Mouse (Mus musculus) fibroblast of lung, adult 2 months (primary cell): Measurements from ENCODE around the gene Th.
A peak's percentile ranks its signal among the peaks of the same experiment; 100 is the strongest.

ENCODE experiments used
- DNase-seq: peaks from one replicate; pipeline ENCODE4 v3.0.0-alpha.2; 2011; ENCODE audit warnings: low read depth

The Th gene

DNA sequence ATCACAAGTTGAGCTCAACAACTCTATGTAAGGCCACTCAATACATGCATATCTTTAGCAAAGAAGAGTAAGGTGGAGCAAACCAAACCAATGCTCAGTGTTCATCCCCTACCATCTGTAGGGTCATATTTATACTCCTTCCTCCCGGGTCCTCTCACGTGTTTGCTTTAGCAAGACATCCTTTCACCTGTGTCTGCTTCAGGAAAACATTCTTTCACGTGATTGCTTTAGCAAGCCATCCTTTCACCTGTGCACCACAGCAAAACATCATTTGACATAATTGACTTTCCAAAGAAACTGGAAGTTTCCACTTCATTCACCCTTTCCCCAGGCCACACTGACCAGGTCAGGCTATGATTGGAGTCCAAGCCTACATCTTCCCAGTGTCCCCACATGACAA lies at the start of gene Th:
Gene Th, minus strand, starts transcription at position 101 of the 400 bp plus-strand sequence.
- no peak for DNase-seq

DNA sequence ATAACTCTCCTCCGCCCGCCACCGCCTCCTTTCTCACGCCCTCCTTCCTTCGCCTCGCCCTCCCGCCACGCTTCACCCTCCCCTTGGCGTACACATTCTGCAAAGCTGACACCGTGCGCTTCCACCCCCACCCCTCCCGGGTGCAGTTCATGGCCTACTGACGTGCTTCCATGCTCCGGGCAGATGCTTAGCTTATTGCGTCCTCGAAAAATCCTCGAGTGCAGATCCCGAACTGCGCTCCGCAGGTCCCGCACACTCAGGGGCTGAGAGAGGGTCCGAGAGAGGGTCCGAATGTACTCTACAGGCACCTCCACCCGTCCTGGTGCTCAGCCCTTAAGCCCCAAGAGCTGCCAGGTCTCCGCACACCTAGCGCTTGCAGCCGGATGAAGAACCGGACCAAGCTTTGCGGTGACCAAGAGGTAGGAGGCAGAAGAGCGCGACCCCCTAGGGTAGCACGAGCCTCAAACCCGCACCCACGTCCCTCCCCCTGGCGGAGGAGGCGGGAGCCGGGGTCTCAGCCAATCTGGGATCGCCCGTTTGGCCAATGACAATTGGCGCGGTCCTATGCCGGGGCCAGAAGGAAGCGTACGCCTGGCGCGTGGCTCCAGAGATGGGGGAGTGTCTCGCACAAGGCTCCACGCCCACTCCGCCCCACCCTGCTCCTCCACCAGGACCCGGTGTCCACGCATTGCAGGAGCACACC lies 38.0 kb upstream of the Th start, which contains the start of gene Ascl2:
Gene Ascl2, minus strand, starts transcription at position 456 of the 703 bp plus-strand sequence.
- DNase-seq: no peak

GRCm38 (mm10) chr7:142967884-142968808 lies 37.2 kb upstream of the Th start:
- DNase-seq: peak; percentile 17

- peak; percentile 9 for DNase-seq
These were observed 36.5 kb upstream of the Th start for GRCm38 (mm10) chr7:142967414-142967883.

GRCm38 (mm10) chr7:142959752-142960151 lies 28.8 kb upstream of the Th start:
- DNase-seq: no peak

- DNase-seq: no peak
These were observed 27.9 kb upstream of the Th start for GRCm38 (mm10) chr7:142958817-142959216.

- DNase-seq: no peak
These were observed 25.1 kb upstream of the Th start for GRCm38 (mm10) chr7:142956018-142956417.

DNA sequence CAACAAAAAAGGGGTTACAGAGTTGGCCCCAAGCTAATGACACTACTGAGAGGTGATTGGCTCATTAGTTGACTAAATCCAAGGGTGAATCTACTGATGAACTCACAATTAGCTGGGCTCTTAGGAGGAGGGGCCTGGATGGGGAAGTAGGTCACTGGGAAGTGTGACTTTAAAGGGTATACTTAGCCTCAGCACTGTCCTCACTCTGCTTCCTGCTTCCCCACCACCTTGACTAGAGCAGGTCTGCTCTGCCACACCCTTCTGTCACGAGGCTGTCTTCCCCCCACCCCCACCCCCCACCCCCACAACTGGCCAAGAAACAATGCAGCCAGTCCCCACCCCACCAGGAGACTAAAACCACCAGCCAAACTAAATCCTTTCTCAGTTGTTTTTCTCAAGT lies 18.6 kb upstream of the Th start:
- no peak for DNase-seq

GRCm38 (mm10) chr7:142937631-142938030 lies 6.7 kb upstream of the Th start:
- DNase-seq: no peak

- no peak for DNase-seq
These were observed 4.8 kb upstream of the Th start for GRCm38 (mm10) chr7:142935708-142936107.

- no peak for DNase-seq
These were observed 1.5 kb upstream of the Th start for GRCm38 (mm10) chr7:142932469-142932868.

DNA sequence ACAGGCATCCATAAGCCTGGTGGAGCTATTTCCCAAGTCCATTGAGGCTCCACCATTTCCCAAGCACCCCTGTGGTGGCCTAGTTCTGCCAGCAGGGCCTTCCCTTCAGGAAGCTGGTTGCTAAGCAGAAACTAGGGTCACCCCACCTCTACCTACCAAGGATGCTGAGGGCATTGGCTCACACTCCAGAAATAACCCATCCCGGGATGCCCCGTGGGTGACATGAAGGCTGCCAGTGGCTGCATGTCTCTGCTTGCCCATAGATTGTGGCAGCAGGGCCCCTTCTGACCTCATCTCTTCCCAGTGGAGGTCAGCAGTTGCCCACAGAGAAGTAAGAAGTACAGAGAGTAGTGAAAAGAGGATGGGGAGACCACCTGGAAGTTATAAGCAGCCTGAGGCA lies 1.4 kb downstream of the Th start:
- no peak for DNase-seq

DNA sequence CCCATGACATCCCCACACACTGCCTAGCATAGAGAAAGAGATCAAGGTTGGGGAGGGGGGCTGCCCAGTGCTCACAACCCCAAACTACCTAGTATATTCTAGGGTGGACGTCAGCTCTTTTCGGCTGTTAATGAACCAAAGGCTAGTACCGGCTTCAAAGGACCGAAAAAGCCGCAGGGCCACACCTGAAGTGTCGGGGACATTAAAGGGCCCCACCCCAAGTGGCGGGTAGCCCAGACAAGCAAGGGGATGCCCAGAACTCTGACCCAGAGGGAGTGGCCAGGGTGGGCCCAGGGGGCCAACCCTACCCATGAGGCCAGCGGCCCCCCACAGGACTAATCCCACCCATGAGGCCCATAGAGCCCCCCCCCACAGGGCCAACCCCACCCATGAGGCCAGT lies 3.6 kb downstream of the Th start:
- DNase-seq: no peak

- DNase-seq: peak; percentile 32
These were observed 12.0 kb downstream of the Th start for GRCm38 (mm10) chr7:142918641-142919628.

DNA sequence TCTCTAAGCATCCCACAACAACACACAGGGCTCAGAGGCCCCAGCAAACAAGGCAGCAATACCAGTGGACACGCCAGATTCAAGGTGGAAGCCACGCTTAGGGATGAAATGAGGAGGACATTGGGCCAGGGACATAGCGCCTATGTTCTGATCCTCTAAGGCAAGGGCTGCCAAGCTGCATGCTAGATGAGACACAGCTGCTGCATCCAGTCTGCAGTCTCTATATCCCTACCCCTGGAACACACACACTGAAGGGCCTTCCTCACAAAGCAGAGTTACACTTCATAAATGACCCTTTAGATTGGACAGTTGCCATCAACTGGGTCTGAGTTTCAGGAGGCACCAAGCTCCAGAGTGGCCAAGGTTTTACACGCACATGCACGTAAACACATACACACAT lies 13.3 kb downstream of the Th start:
- no peak for DNase-seq

GRCm38 (mm10) chr7:142916178-142916577 lies 14.8 kb downstream of the Th start:
- no peak for DNase-seq

DNA sequence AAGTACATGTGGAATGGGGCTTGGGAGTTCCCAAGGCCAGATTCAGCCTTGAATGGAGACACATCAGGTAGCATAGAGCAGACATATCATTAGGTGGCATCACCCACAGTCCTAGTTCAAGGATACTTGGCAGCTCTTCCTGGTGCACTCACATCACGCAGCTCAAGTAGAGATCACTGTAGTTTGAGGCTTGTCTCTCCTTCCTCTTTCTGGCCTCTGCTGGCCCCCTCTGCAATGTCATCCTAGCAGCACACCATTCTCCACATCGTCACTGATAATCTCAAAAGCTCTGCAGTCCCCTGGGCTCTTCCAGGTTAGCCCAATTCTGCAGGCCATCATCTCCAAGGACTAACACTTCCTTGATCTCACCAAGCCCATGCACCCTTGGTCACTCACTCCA lies 19.2 kb downstream of the Th start:
- DNase-seq: no peak

- DNase-seq: no peak
These were observed 20.8 kb downstream of the Th start for GRCm38 (mm10) chr7:142910104-142910503.

DNA sequence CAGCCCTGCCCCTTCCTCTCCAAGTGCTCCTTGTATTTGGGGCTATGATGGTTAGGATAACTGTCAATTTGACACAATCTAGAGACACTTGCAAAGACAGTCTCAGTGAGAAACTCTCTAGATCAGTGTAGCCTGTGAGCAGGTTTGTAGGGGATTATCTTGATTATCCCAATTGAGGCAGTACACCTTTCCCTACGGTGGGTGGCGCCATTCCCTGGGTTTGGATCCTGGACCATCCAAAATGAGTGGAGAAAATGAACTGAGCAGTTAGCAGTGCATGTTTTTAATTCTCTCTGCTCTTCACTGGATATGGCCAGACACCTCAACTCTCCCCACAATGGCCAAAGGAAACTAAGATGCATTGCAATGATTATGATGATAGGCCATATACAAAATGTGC lies 21.3 kb downstream of the Th start:
- no peak for DNase-seq

- peak; percentile 17 for DNase-seq
These were observed 25.3 kb downstream of the Th start for GRCm38 (mm10) chr7:142905606-142906005.

GRCm38 (mm10) chr7:142904331-142904730 lies 26.6 kb downstream of the Th start:
- DNase-seq: no peak

DNA sequence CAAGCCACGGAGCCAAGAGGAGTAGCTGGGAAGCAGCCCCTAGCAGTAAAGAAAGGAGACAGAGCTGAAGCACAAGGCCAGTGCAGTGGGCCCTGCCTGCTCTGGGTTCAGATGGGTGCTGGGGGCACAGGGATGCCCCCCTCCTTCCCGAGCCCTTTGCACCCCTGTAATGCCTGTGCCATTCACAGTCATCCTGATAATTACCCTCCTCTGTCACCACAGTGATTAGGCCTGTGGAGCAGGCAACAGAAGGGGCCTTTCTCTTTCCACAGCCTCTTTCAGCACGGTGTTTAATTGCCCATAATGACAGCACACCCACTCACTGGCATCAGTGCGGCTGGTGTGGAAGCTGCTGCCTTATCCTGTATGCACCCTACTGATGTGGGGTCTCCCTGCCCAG lies 28.0 kb downstream of the Th start:
- no peak for DNase-seq
